Mouse (Mus musculus) liver, postnatal 0 days (tissue): ENCODE measurements around the gene Dab2.

Experiments used
- CTCF ChIP-seq: sonication (generic); IDR thresholded peaks from 2 replicates; pipeline ENCODE4 v1.5.1; 2016; ENCODE audit warnings: antibody characterized with exemption, low read depth
- EP300 ChIP-seq: IDR thresholded peaks from 2 replicates; pipeline ENCODE4 v1.6.1; 2016; ENCODE audit warnings: antibody characterized with exemption, low read depth, mild to moderate bottlenecking

- TF ChIP-seq CTCF (no peak), EP300 (no peak)
Measured at GRCm38 (mm10) chr15:6400115-6400514, 100.5 kb downstream of the Dab2 start.
